Mouse (Mus musculus) embryonic facial prominence, embryonic 15.5 days (tissue): ENCODE measurements around the gene Zfp385c. TPM values are rescaled to one million over a fixed set of nuclear protein-coding genes. Genes with fewer than 3 reads are reported as not detected.

Experiments
- polyA plus RNA-seq: library from polyadenylated mRNA; unstranded; fragments of >200 nt; fragmentation: Nextera tagmentation; extraction: Ambion mirVana; gene quantifications from 2 replicates; pipeline ENCODE4 v1.2.1, GENCODE M21; 2015

The Zfp385c gene
- polyA plus RNA-seq, 1 experiment from 2014 or later, result 3.1 TPM

Other genes with a start within 250 kb of the Zfp385c start
- gene Klhl11, start 219.7 kb downstream of the Zfp385c start, polyA plus RNA-seq, result 8.2 and 9.9 TPM in 2 replicates
- gene Acly, start 164.5 kb downstream of the Zfp385c start, polyA plus RNA-seq, result 137 and 152 TPM in 2 replicates
- gene Ttc25, start 146.8 kb downstream of the Zfp385c start, polyA plus RNA-seq, result 3.9 and 6.0 TPM in 2 replicates
- 32.0 and 33.9 TPM in 2 replicates for gene Cnp, start 117.6 kb downstream of the Zfp385c start, polyA plus RNA-seq
- gene Nkiras2, start 73.2 kb downstream of the Zfp385c start, polyA plus RNA-seq, result 74.6 and 75.5 TPM in 2 replicates
- gene Dnajc7, start 72.3 kb downstream of the Zfp385c start, polyA plus RNA-seq, result 242 and 256 TPM in 2 replicates
- 3.4 and 5.9 TPM in 2 replicates for gene Dhx58, start 11.8 kb upstream of the Zfp385c start, polyA plus RNA-seq
- 54.6 and 61.1 TPM in 2 replicates for gene Kat2a, start 20.0 kb upstream of the Zfp385c start, polyA plus RNA-seq
- 0.55 TPM in 1 of 2 replicates, not detected in the other for gene Hspb9, start 21.4 kb upstream of the Zfp385c start, polyA plus RNA-seq
- gene Rab5c, start 45.8 kb upstream of the Zfp385c start, polyA plus RNA-seq, result 31.0 and 33.2 TPM in 2 replicates
- gene Kcnh4, start 67.5 kb upstream of the Zfp385c start, polyA plus RNA-seq, result 0.64 and 1.1 TPM in 2 replicates
- gene Hcrt, start 70.5 kb upstream of the Zfp385c start, polyA plus RNA-seq, result not detected in 2 replicates
- 7.2 and 9.2 TPM in 2 replicates for gene Ghdc, start 78.5 kb upstream of the Zfp385c start, polyA plus RNA-seq
- 24.9 and 25.3 TPM in 2 replicates for gene Stat5b, start 158.3 kb upstream of the Zfp385c start, polyA plus RNA-seq
- gene Stat5a, start 166.9 kb upstream of the Zfp385c start, polyA plus RNA-seq, result 9.7 and 10.4 TPM in 2 replicates
- gene Stat3, start 247.1 kb upstream of the Zfp385c start, polyA plus RNA-seq, result 75.6 and 79.3 TPM in 2 replicates